Mouse (Mus musculus): Measurements from ENCODE around the gene Pld2. TPM values are rescaled to one million over a fixed set of nuclear protein-coding genes. Genes with fewer than 3 reads are reported as not detected.

Pld2 gene
- polyA plus RNA-seq (2015; fragmentation: Nextera tagmentation; extraction: Ambion mirVana): 1.8 TPM in 2 replicates

DNA sequence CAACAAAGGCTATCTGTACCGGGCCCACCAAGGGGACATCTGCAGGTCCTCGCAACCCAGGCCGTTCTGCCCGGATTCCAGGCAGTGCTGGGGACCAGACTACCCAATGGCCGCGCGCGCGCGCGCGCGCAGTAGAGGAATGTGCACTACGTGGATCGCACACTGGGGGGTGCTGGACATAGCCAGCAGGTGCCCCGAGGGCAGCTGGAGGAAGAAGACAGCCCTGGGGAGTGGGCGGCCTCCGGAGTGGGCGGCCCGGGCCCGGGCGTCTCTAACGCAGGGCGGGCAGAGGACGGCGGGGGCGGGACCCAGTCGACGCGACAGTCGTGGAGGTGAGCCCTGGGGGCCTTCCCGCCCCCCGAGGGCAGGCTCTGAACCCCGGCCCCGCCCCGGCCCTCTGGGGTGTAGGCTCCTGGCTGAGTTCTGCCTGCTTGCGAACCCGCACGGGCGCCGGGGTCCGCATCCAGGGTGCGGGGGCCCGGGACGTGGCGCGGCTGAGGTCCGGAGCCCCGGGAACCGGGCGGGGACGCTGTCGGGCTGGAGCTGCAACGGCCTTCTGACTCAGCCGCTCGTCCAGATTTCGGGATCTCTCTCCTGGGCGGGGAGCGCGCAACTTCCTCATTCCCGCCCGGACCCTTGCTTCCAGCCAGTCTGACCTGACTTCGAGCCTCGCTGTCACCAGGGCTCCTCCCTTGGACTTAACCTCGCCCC lies at the start of gene Pld2:
TSS of gene Pld2 (plus strand) at position 188 of the 711 bp plus-strand sequence.
- H3K27ac ChIP-seq (replicated peaks): peak within 1 kb of the TSS; percentile 51
- H3K4me1 ChIP-seq (replicated peaks): peaks cover 16% of the 10 kb centered on the region
- peak within 1 kb of the TSS; percentile 71 for H3K4me2 ChIP-seq
- H3K9ac ChIP-seq: no peak within 1 kb of the TSS
- peak; percentile 94 for ATAC-seq (ENCODE audit: insufficient read depth)
- peak within 1 kb of the TSS; percentile 59 for H3K4me3 ChIP-seq (replicated peaks)
- peaks cover 53% of the 10 kb centered on the region for H3K27me3 ChIP-seq
- H3K9me3 ChIP-seq (replicated peaks): no peaks in the 10 kb centered on the region
- WGBS (ENCODE audit: insufficient replicate concordance): under 1% methylated on average over 62 of the region's 65 CpGs
- no peaks in the 10 kb centered on the region for H3K36me3 ChIP-seq (replicated peaks)

GRCm38 (mm10) chr11:70499566-70500475 lies 40.0 kb upstream of the Pld2 start:
- H3K27me3 ChIP-seq: 0 out of 2 replicates have a peak, but pooled peaks cover 4% of the 10 kb centered on the region
- no peak overlapping the region for H3K4me2 ChIP-seq
- H3K9ac ChIP-seq: no peak overlapping the region
- H3K4me1 ChIP-seq (replicated peaks): peaks cover 14% of the 10 kb centered on the region
- 52% methylated on average over 14 of the region's 14 CpGs for WGBS (ENCODE audit: insufficient replicate concordance)
- no peak overlapping the region for H3K4me3 ChIP-seq (replicated peaks)
- no peaks in the 10 kb centered on the region for H3K9me3 ChIP-seq (replicated peaks)
- no peaks in the 10 kb centered on the region for H3K36me3 ChIP-seq (replicated peaks)
- no peak for ATAC-seq (ENCODE audit: insufficient read depth)
- no peak overlapping the region for H3K27ac ChIP-seq (replicated peaks)

GRCm38 (mm10) chr11:70500476-70500812 lies 39.4 kb upstream of the Pld2 start:
- no peaks in the 10 kb centered on the region for H3K9me3 ChIP-seq (replicated peaks)
- H3K27me3 ChIP-seq: 0 out of 2 replicates have a peak, but pooled peaks cover 4% of the 10 kb centered on the region
- WGBS (ENCODE audit: insufficient replicate concordance): 68% methylated on average over 1 of the region's 1 CpGs
- H3K4me2 ChIP-seq: no peak overlapping the region
- peaks cover 20% of the 10 kb centered on the region for H3K4me1 ChIP-seq (replicated peaks)
- ATAC-seq (ENCODE audit: insufficient read depth): no peak
- H3K9ac ChIP-seq: no peak overlapping the region
- H3K27ac ChIP-seq (replicated peaks): no peak overlapping the region
- H3K36me3 ChIP-seq (replicated peaks): no peaks in the 10 kb centered on the region
- no peak overlapping the region for H3K4me3 ChIP-seq (replicated peaks)

- Histone ChIP-seq H3K9me3 (replicated peaks) (no peaks in the 10 kb centered on the region), H3K4me1 (replicated peaks) (peaks cover 24% of the 10 kb centered on the region), H3K27me3 (0 out of 2 replicates have a peak, but pooled peaks cover 4% of the 10 kb centered on the region), H3K4me2 (no peak overlapping the region), H3K27ac (replicated peaks) (no peak overlapping the region), H3K36me3 (replicated peaks) (no peaks in the 10 kb centered on the region), H3K9ac (no peak overlapping the region), H3K4me3 (replicated peaks) (no peak overlapping the region)
- 40% methylated on average over 3 of the region's 3 CpGs for WGBS (ENCODE audit: insufficient replicate concordance)
- ATAC-seq (ENCODE audit: insufficient read depth): no peak
Observed at GRCm38 (mm10) chr11:70502018-70502417, 37.8 kb upstream of the Pld2 start.

DNA sequence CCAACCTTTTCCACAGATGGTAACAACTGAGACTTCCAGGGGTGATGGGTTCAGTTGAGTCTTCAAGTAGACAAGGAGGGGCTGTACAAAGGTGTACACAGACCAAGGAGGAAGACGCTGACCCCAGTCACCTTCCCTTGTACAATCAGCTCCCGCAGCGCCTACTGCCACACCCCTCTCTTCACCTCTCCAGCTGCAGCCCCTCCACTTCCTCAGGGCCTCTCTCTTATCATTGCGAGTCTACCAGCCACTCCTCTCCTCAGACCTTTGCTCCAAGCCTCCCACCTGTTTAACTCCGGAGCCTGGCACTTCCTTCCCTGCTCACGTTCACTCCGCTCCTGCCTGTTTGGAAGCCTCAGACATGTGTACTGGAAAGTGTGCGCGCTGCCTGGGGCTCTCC lies 34.9 kb upstream of the Pld2 start, which contains the start of gene Tm4sf5:
TSS of gene Tm4sf5 (plus strand) at position 275 of the 400 bp plus-strand sequence.
- no peak within 1 kb of the TSS for H3K9ac ChIP-seq
- H3K36me3 ChIP-seq (replicated peaks): no peaks in the 10 kb centered on the region
- ATAC-seq (ENCODE audit: insufficient read depth): no peak
- 27% methylated on average over 9 of the region's 9 CpGs for WGBS (ENCODE audit: insufficient replicate concordance)
- no peaks in the 10 kb centered on the region for H3K9me3 ChIP-seq (replicated peaks)
- peaks cover 27% of the 10 kb centered on the region for H3K4me1 ChIP-seq (replicated peaks)
- no peak within 1 kb of the TSS for H3K27ac ChIP-seq (replicated peaks)
- no peak within 1 kb of the TSS for H3K4me2 ChIP-seq
- H3K4me3 ChIP-seq (replicated peaks): no peak within 1 kb of the TSS
- peaks cover 24% of the 10 kb centered on the region; the same call in 1 of the 2 replicates for H3K27me3 ChIP-seq

- Histone ChIP-seq H3K4me3 (replicated peaks) (no peak overlapping the region), H3K27me3 (peaks cover 36% of the 10 kb centered on the region), H3K27ac (replicated peaks) (no peak overlapping the region), H3K4me2 (no peak overlapping the region), H3K9me3 (replicated peaks) (no peaks in the 10 kb centered on the region), H3K9ac (no peak overlapping the region), H3K36me3 (replicated peaks) (no peaks in the 10 kb centered on the region), H3K4me1 (replicated peaks) (peaks cover 29% of the 10 kb centered on the region)
- WGBS (ENCODE audit: insufficient replicate concordance): 17% methylated on average over 4 of the region's 4 CpGs
- no peak for ATAC-seq (ENCODE audit: insufficient read depth)
Observed at GRCm38 (mm10) chr11:70506385-70506784, 33.5 kb upstream of the Pld2 start.

GRCm38 (mm10) chr11:70506962-70507515 lies 32.8 kb upstream of the Pld2 start:
- Histone ChIP-seq H3K27me3 (peaks cover 36% of the 10 kb centered on the region), H3K36me3 (replicated peaks) (no peaks in the 10 kb centered on the region), H3K27ac (replicated peaks) (no peak overlapping the region), H3K9ac (no peak overlapping the region), H3K9me3 (replicated peaks) (no peaks in the 10 kb centered on the region), H3K4me2 (no peak overlapping the region), H3K4me1 (replicated peaks) (peaks cover 25% of the 10 kb centered on the region), H3K4me3 (replicated peaks) (no peak overlapping the region)
- 56% methylated on average over 7 of the region's 7 CpGs for WGBS (ENCODE audit: insufficient replicate concordance)
- no peak for ATAC-seq (ENCODE audit: insufficient read depth)

GRCm38 (mm10) chr11:70509753-70510564 lies 29.9 kb upstream of the Pld2 start:
- ATAC-seq (ENCODE audit: insufficient read depth): no peak
- Histone ChIP-seq H3K36me3 (replicated peaks) (no peaks in the 10 kb centered on the region), H3K27ac (replicated peaks) (no peak overlapping the region), H3K4me1 (replicated peaks) (peaks cover 16% of the 10 kb centered on the region), H3K9me3 (replicated peaks) (no peaks in the 10 kb centered on the region), H3K9ac (no peak overlapping the region), H3K27me3 (peaks cover 36% of the 10 kb centered on the region), H3K4me2 (no peak overlapping the region), H3K4me3 (replicated peaks) (no peak overlapping the region)
- 16% methylated on average over 19 of the region's 19 CpGs for WGBS (ENCODE audit: insufficient replicate concordance)

- H3K9me3 ChIP-seq (replicated peaks): no peaks in the 10 kb centered on the region
- H3K4me1 ChIP-seq (replicated peaks): 0 out of 2 replicates have a peak, but pooled peaks cover 6% of the 10 kb centered on the region
- no peaks in the 10 kb centered on the region for H3K36me3 ChIP-seq (replicated peaks)
- no peak overlapping the region for H3K27ac ChIP-seq (replicated peaks)
- no peak overlapping the region for H3K9ac ChIP-seq
- no peak overlapping the region for H3K4me2 ChIP-seq
- no peak for ATAC-seq (ENCODE audit: insufficient read depth)
- 45% methylated on average over 2 of the region's 2 CpGs for WGBS (ENCODE audit: insufficient replicate concordance)
- H3K4me3 ChIP-seq (replicated peaks): no peak overlapping the region
- peaks cover 36% of the 10 kb centered on the region for H3K27me3 ChIP-seq
Observed at GRCm38 (mm10) chr11:70511242-70511641, 28.6 kb upstream of the Pld2 start.

DNA sequence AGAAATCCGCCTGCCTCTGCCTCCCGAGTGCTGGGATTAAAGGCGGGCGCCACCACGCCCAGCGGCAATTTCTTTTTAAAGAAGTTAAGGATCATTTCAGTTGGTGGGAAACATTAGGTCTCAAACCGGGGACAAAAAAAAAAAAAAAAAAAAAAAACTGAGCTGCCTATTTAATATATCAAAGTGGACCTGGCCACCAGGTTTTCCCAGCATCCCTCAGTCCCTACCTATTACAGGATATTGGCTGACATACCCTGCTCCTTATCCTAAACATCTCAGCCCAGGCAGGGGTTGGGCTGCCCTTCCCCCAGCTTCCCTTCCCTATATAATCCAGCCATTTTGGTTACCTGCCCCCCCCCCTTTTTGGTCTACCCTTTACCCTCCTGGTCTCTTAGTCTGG lies 28.0 kb upstream of the Pld2 start:
- 0 out of 2 replicates have a peak, but pooled peaks cover 6% of the 10 kb centered on the region for H3K4me1 ChIP-seq (replicated peaks)
- peaks cover 36% of the 10 kb centered on the region for H3K27me3 ChIP-seq
- no peak overlapping the region for H3K4me2 ChIP-seq
- no peak for ATAC-seq (ENCODE audit: insufficient read depth)
- no peaks in the 10 kb centered on the region for H3K9me3 ChIP-seq (replicated peaks)
- no peaks in the 10 kb centered on the region for H3K36me3 ChIP-seq (replicated peaks)
- H3K4me3 ChIP-seq (replicated peaks): no peak overlapping the region
- H3K9ac ChIP-seq: no peak overlapping the region
- no peak overlapping the region for H3K27ac ChIP-seq (replicated peaks)
- 71% methylated on average over 7 of the region's 7 CpGs for WGBS (ENCODE audit: insufficient replicate concordance)
